Mouse (Mus musculus): Measurements from ENCODE around the gene Phactr1.

DNA sequence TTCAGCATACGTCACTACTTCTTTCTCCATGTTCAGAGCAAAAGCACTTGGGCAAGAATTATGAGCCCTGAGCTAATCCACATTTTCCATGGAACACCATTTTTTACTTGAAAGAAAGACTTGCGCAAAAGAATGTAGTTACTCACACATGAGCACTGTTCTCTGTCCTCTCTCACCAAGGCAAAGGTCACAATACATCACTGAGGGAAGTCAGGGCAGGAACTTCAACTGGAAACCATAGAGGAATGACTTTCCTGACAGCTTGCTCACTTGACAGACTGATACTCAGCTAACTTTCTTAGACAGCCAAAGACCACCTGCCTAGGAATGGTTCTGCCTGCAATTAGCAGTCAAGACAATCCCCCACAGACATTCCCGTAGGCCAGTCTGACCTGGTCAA, 309.6 kb downstream of the Phactr1 start:
- TF ChIP-seq CTCF (IDR thresholded peaks at IDR 0.05; ENCODE audit: low read depth, low read length) (no peak), POLR2A (IDR thresholded peaks at IDR 0.05; ENCODE audit: extremely low read depth, insufficient read depth, low read length) (no peak)
